Mouse (Mus musculus) embryonic facial prominence, embryonic 12.5 days (tissue): ENCODE results near the gene Slc25a25. TPM values are rescaled to one million over a fixed set of nuclear protein-coding genes. Genes with fewer than 3 reads are reported as not detected.
"Not testable (repeated sequence)": the region's sequence is repeated elsewhere in the genome, so short reads cannot be mapped to it uniquely, and the experiment has no call there.

Experiments used
- ATAC-seq: fragments of 200-750 bp; cut with Nextera tagmentation; 2 replicates; pipeline ENCODE4 v1.8.0; 2017; ENCODE audit not compliant: insufficient number of reproducible peaks, insufficient read depth, low FRiP score, low TSS enrichment
- H3K27ac ChIP-seq: fragments of 300-500 bp; sonication (generic); 2 replicates; pipeline ENCODE4 v1.5.1; 2016; ENCODE audit warnings: mild to moderate bottlenecking
- H3K27me3 ChIP-seq: fragments of 300-500 bp; sonication (generic); 2 replicates; pipeline ENCODE4 v1.6.1; 2016; ENCODE audit warnings: mild to moderate bottlenecking, moderate library complexity
- H3K36me3 ChIP-seq: fragments of 300-500 bp; sonication (generic); 2 replicates; pipeline ENCODE4 v1.6.1; 2016; ENCODE audit warnings: mild to moderate bottlenecking
- H3K4me1 ChIP-seq: fragments of 300-500 bp; sonication (generic); 2 replicates; pipeline ENCODE4 v1.6.1; 2016
- H3K4me2 ChIP-seq: fragments of 300-500 bp; sonication (generic); replicated peaks from 2 replicates; pipeline ENCODE4 v1.6.1; 2016; ENCODE audit warnings: mild to moderate bottlenecking, moderate library complexity
- H3K4me3 ChIP-seq: fragments of 300-500 bp; sonication (generic); 2 replicates; pipeline ENCODE4 v1.5.1; 2016; ENCODE audit warnings: mild to moderate bottlenecking
- H3K9ac ChIP-seq: fragments of 300-500 bp; sonication (generic); 2 replicates; pipeline ENCODE4 v1.6.1; 2016; ENCODE audit warnings: mild to moderate bottlenecking, moderate library complexity
- H3K9me3 ChIP-seq: fragments of 300-500 bp; sonication (generic); 2 replicates; pipeline ENCODE4 v1.6.1; 2016; ENCODE audit warnings: mild to moderate bottlenecking, moderate library complexity
- WGBS: fragments of 180-500 bp; shearing (Covaris S2); methylation state at CpG from one replicate; pipeline ENCODE4 v1.1.7; 2016; 5-methylcytosine and 5-hydroxymethylcytosine counted together
- polyA plus RNA-seq: library from polyadenylated mRNA; unstranded; fragments of >200 nt; fragmentation: Nextera tagmentation; extraction: Ambion mirVana; gene quantifications from 2 replicates; pipeline ENCODE4 v1.2.1, GENCODE M21; 2016

Slc25a25 gene
- polyA plus RNA-seq, result 30.2 and 31.5 TPM in 2 replicates

- peaks cover 19% of the 10 kb centered on the region for H3K4me1 ChIP-seq
- peak; percentile 80 for ATAC-seq
- no peaks in the 10 kb centered on the region for H3K9me3 ChIP-seq
- H3K36me3 ChIP-seq, result peaks cover 6% of the 10 kb centered on the region; the same call in 1 of the 2 replicates
- H3K4me3 ChIP-seq, result peak within 1 kb of the TSS; percentile 80
- H3K27me3 ChIP-seq, result no peaks in the 10 kb centered on the region
- H3K9ac ChIP-seq, result peak within 1 kb of the TSS; percentile 82
- H3K4me2 ChIP-seq, result peak within 1 kb of the TSS; percentile 83
- H3K27ac ChIP-seq, result peak within 1 kb of the TSS; percentile 90
- WGBS, result under 1% methylated on average over 103 of the region's 103 CpGs
Observed at GRCm38 (mm10) chr2:32450881-32451844, at the start of gene Slc25a25. Gene Slc25a25, minus strand, starts transcription at chr2:32451445.

DNA sequence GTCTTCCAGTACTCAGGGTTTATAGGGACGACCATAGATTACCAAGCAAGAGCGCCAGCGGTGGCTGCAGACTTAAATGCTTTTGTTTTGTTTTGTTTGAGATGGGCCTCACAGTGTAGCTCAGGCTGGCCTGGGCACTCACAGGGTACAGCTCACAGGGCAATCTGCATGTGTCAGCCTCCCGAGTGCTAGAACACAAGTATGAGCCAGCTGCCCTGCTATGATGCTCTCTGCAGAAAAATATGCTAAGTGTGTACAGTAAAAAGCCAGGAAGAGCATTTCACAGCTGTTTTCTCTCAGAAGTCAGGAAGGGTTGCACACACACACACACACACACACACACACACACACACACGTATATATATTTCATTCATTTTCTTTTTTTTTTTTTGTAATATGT lies 49.2 kb upstream of the Slc25a25 start:
- Histone ChIP-seq H3K36me3 (no peaks in the 10 kb centered on the region), H3K9ac (no peak overlapping the region), H3K27ac (no peak overlapping the region), H3K4me1 (no peaks in the 10 kb centered on the region), H3K27me3 (no peaks in the 10 kb centered on the region), H3K4me3 (no peak overlapping the region), H3K4me2 (no peak overlapping the region), H3K9me3 (no peaks in the 10 kb centered on the region; the same call in 1 of the 2 replicates)
- no peak for ATAC-seq
- 73% methylated on average over 5 of the region's 5 CpGs for WGBS

DNA sequence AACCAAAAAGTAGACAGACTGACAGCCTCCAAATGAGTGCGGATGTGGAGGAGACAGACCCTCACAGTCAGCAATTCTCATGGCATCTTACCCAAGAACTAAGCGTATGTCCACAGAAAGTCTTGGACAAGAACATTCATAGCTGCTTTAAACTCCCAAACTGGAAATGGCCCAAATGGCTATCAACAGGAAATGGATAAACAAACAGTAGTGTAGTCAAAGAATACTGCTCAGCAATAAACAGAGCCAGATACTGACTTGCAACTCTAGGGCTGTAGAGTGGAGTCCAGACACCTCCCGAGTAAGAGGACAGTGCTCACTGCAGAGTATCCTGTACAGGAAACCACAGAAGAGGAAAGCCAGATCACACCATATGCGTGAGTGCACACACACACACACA lies 48.1 kb upstream of the Slc25a25 start:
- Histone ChIP-seq H3K9me3 (no peaks in the 10 kb centered on the region; the same call in 1 of the 2 replicates), H3K36me3 (no peaks in the 10 kb centered on the region), H3K27ac (no peak overlapping the region), H3K4me2 (no peak overlapping the region), H3K9ac (no peak overlapping the region), H3K4me1 (no peaks in the 10 kb centered on the region), H3K27me3 (no peaks in the 10 kb centered on the region), H3K4me3 (no peak overlapping the region)
- WGBS, result 93% methylated on average over 4 of the region's 4 CpGs
- no peak for ATAC-seq

GRCm38 (mm10) chr2:32496190-32496589 lies 44.9 kb upstream of the Slc25a25 start:
- H3K4me3 ChIP-seq, result no peak overlapping the region
- no peaks in the 10 kb centered on the region for H3K27me3 ChIP-seq
- no peak overlapping the region for H3K9ac ChIP-seq
- no peaks in the 10 kb centered on the region for H3K36me3 ChIP-seq
- H3K4me2 ChIP-seq, result no peak overlapping the region
- no peak for ATAC-seq
- no peak overlapping the region for H3K27ac ChIP-seq
- H3K9me3 ChIP-seq, result no peaks in the 10 kb centered on the region; the same call in 1 of the 2 replicates
- H3K4me1 ChIP-seq, result no peaks in the 10 kb centered on the region
- 58% methylated on average over 5 of the region's 5 CpGs for WGBS

DNA sequence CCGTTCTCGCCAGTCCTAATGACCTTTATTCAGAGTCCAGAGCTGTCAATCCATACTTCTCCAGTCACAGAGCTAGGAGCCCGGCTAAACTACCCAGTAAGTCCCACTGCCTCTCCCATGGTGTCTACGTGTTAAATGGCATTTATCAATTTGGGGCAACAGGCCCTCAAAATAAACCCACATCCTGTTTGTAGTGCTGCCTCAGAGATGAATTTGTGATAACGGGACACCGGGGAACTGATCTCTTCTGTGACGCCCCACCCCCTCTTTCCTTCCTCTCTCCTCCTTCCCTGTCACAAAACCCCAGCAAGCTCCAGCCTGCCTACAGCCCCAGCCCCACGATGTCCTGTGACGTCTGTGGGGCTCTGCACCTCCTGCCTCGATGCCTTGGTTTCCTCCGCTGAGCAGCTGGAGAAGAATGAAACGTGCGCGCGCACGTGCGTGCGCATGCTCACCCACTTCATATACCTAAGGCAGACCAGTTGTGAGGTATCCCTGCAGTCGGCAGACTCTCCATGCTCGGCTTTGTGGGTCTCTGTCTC lies 44.0 kb upstream of the Slc25a25 start:
- no peaks in the 10 kb centered on the region for H3K27me3 ChIP-seq
- no peaks in the 10 kb centered on the region for H3K4me1 ChIP-seq
- H3K4me3 ChIP-seq, result no peak overlapping the region
- H3K36me3 ChIP-seq, result no peaks in the 10 kb centered on the region
- no peak overlapping the region for H3K4me2 ChIP-seq
- H3K27ac ChIP-seq, result no peak overlapping the region
- ATAC-seq, result no peak
- H3K9ac ChIP-seq, result no peak overlapping the region
- 71% methylated on average over 20 of the region's 20 CpGs for WGBS
- H3K9me3 ChIP-seq, result no peaks in the 10 kb centered on the region; the same call in 1 of the 2 replicates

DNA sequence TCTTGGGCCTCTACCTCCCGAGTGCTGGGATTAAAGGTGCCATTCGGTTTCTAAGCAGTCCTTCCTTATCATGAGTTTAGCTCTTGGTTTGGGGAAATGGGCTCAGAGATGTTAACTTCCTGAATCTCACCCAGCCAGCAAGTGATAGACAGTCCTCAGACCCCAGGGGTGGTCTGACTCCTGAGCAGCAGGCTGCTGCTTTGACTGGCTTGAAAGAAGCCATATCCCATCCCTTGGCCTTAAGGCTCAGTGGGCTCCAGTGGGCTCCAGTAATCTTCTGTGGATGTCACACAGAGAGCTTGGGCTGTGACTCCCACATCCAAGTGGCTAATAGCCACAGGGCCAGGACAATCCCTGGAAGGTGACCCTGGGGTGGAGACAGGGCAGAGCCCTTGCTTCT lies 43.3 kb upstream of the Slc25a25 start:
- no peak for ATAC-seq
- WGBS, result 71% methylated on average over 2 of the region's 2 CpGs
- Histone ChIP-seq H3K27me3 (no peaks in the 10 kb centered on the region), H3K4me3 (no peak overlapping the region), H3K4me1 (no peaks in the 10 kb centered on the region), H3K9me3 (no peaks in the 10 kb centered on the region; the same call in 1 of the 2 replicates), H3K4me2 (no peak overlapping the region), H3K36me3 (no peaks in the 10 kb centered on the region), H3K9ac (no peak overlapping the region), H3K27ac (no peak overlapping the region)

GRCm38 (mm10) chr2:32493301-32493701 lies 42.1 kb upstream of the Slc25a25 start:
- Histone ChIP-seq H3K4me1 (no peaks in the 10 kb centered on the region), H3K4me3 (no peak overlapping the region), H3K27ac (no peak overlapping the region), H3K9ac (0 out of 2 replicates have a peak overlapping the region, but pooled peaks have one; percentile 24), H3K27me3 (no peaks in the 10 kb centered on the region), H3K9me3 (no peaks in the 10 kb centered on the region; the same call in 1 of the 2 replicates), H3K36me3 (no peaks in the 10 kb centered on the region), H3K4me2 (no peak overlapping the region)
- 71% methylated on average over 12 of the region's 12 CpGs for WGBS
- no peak for ATAC-seq

DNA sequence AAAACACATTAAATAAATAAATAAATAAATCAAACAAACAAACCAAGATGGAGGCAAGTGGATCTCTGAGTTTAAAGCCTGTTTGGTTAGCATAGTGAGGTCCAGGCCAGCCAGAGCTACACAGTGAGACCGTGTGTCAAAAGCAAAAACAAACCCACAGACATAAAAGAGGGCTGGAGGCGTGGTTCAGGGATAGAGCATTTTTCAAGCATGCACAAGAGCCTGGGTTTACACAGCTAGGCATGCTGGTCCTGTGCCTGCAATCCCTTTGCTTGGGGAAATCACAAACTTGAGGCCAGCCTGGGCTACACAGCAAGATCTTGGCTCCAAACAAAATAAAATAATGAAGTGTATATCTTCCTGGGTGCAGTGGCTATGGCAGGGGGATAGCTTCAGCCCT lies 41.4 kb upstream of the Slc25a25 start:
- ATAC-seq, result no peak
- H3K36me3 ChIP-seq, result no peaks in the 10 kb centered on the region
- no peak overlapping the region for H3K9ac ChIP-seq
- H3K27me3 ChIP-seq, result no peaks in the 10 kb centered on the region
- H3K4me3 ChIP-seq, result no peak overlapping the region
- H3K9me3 ChIP-seq, result no peaks in the 10 kb centered on the region
- no peak overlapping the region for H3K27ac ChIP-seq
- WGBS, result 74% methylated on average over 2 of the region's 2 CpGs
- no peaks in the 10 kb centered on the region for H3K4me1 ChIP-seq
- no peak overlapping the region for H3K4me2 ChIP-seq

- H3K27me3 ChIP-seq, H3K27ac ChIP-seq, H3K9me3 ChIP-seq, H3K9ac ChIP-seq, H3K4me3 ChIP-seq, H3K4me1 ChIP-seq, H3K4me2 ChIP-seq, ATAC-seq, H3K36me3 ChIP-seq: not testable (repeated sequence)
Observed at GRCm38 (mm10) chr2:32490730-32491129, 39.5 kb upstream of the Slc25a25 start.

DNA sequence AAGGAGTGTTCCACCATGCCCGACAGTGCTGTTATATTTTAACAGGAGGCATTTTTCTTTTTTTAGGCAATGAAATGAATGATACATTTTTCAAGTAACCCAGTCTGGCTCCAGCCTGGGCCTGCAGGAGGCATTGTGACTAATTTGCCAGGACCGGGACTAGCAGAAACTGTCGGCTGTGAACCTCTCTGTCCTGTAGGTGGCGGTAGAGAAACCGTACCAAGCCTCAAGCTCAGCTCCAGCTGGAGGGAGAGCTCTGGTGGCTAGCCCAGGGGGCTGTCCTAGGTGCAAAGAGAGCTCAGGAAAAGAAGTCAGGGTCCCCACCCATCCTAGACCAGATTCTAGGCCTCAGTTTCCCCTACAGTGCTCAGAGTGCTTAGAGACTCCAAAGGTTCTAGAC lies 37.4 kb upstream of the Slc25a25 start:
- Histone ChIP-seq H3K9ac (no peak overlapping the region), H3K4me2 (no peak overlapping the region), H3K4me1 (no peaks in the 10 kb centered on the region), H3K36me3 (no peaks in the 10 kb centered on the region), H3K27ac (no peak overlapping the region), H3K4me3 (no peak overlapping the region), H3K27me3 (no peaks in the 10 kb centered on the region), H3K9me3 (no peaks in the 10 kb centered on the region)
- no peak for ATAC-seq
- 2% methylated on average over 5 of the region's 5 CpGs for WGBS

DNA sequence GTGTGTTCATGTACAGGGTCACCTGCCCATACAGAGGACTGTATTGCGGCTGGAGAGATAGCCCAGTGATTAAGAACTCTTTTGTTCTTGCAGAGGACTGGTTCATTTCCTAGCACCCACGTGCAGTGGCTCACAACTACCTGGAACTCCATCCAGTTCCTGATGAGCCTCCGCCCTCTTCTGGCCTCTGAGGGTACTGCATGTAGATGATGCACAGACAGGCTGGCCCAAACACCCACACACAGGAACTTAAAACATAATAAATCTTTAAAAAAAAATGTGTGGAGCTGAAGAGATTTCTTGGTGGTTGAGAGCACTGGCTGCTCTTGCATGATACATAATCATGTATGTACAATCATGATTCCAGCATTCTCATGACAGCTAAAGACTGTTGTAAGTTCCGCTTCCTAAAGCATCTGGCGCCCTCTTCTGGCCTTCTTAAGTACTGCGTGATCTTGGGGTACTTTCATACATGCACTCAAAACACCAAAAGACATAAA lies 35.9 kb upstream of the Slc25a25 start:
- H3K9ac ChIP-seq, result no peak overlapping the region
- H3K27me3 ChIP-seq, result no peaks in the 10 kb centered on the region
- no peaks in the 10 kb centered on the region for H3K4me1 ChIP-seq
- no peaks in the 10 kb centered on the region for H3K36me3 ChIP-seq
- no peak overlapping the region for H3K4me2 ChIP-seq
- H3K4me3 ChIP-seq, result no peak overlapping the region
- ATAC-seq, result no peak
- no peaks in the 10 kb centered on the region for H3K9me3 ChIP-seq
- 12% methylated on average over 6 of the region's 6 CpGs for WGBS
- no peak overlapping the region for H3K27ac ChIP-seq

- H3K9me3 ChIP-seq, result no peaks in the 10 kb centered on the region
- H3K9ac ChIP-seq, result no peak overlapping the region
- H3K4me2 ChIP-seq, result no peak overlapping the region
- no peaks in the 10 kb centered on the region for H3K4me1 ChIP-seq
- 92% methylated on average over 9 of the region's 9 CpGs for WGBS
- H3K4me3 ChIP-seq, result no peak overlapping the region
- no peaks in the 10 kb centered on the region for H3K36me3 ChIP-seq
- ATAC-seq, result no peak
- no peaks in the 10 kb centered on the region for H3K27me3 ChIP-seq
- H3K27ac ChIP-seq, result no peak overlapping the region
Observed at GRCm38 (mm10) chr2:32486155-32486554, 34.9 kb upstream of the Slc25a25 start.
